Mouse (Mus musculus): ENCODE measurements around the gene Pklr. TPM values are rescaled to one million over a fixed set of nuclear protein-coding genes. Genes with fewer than 3 reads are reported as not detected.

The Pklr gene
- polyA plus RNA-seq, 1 experiment from 2014 or later = not detected

DNA sequence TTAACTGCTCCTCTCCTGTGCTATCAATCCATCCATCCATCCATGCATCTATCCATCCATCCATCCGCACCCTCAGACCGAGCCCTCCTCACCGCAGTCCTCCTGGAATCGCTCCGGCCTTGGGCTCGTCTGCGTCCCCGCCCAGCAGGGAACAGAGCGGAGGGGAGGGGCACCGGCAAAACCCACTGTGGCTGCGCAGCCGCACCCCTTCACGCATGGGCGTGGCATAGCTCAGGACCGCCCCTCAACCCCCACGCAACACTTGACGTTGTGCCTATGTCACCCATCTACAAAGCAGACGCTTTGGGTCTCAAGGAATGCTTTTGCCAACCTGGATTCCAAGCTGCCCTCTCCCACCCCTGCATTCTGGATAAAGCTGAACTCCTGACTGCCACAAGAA, 42.8 kb upstream of the Pklr start, which contains the start of gene Rusc1:
Rusc1 (minus strand) TSS at position 137 of the 400 bp plus-strand sequence.
- Histone ChIP-seq H3K36me3 (ENCODE audit: control insufficient read depth, insufficient read depth, low read length) (peaks cover 37% of the 10 kb centered on the region), H3K9ac (ENCODE audit: low read depth, low read length) (peak within 1 kb of the TSS; percentile 76)

DNA sequence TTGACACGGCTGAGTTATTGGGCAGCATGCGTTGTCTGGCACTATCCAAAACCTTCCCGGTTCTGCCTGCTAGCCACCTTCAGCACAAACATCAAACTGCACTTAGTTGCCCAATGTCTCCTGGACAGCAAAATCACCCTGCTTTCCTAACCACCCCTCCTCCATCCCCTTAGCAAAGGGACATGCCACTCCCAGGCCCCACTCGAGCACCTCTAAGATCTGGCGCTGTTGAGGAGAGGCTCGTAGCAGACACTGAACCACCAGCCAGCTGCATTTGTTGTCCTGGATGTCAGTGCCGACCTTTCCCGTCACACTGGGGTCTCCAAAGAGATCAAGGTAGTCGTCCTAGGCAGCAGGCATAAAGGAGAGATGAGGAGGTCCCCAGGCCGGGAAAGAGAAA, 41.9 kb upstream of the Pklr start:
- H3K4me3 ChIP-seq (ENCODE audit: low read depth, low read length) = no peak overlapping the region
- no peak overlapping the region for H3K4me2 ChIP-seq (ENCODE audit: low read depth, low read length)
- no peaks in the 10 kb centered on the region for H3K9me3 ChIP-seq (ENCODE audit: control insufficient read depth, low read length)
- peaks cover 45% of the 10 kb centered on the region for H3K36me3 ChIP-seq (ENCODE audit: control insufficient read depth, insufficient read depth, low read length)
- ATAC-seq (ENCODE audit: low read depth) (no peak), DNase-seq (ENCODE audit: low spot score) (no peak)
- H3K27ac ChIP-seq (replicated peaks; ENCODE audit: low read depth, low read length) = no peak overlapping the region
- H3K27me3 ChIP-seq (replicated peaks; ENCODE audit: control insufficient read depth, insufficient read depth, low read length) = peaks cover 4% of the 10 kb centered on the region; the same call in 1 of the 2 replicates
- no peak overlapping the region; the same call in 1 of the 2 replicates for H3K9ac ChIP-seq (ENCODE audit: low read depth, low read length)
- 84% methylated on average over 10 of the region's 10 CpGs for WGBS
- peaks cover 9% of the 10 kb centered on the region for H3K4me1 ChIP-seq (ENCODE audit: control insufficient read depth, insufficient read depth, low read length)

More for the DNA sequence above, 42.8 kb upstream of the Pklr start, which contains the start of gene Rusc1:
- DNase-seq (ENCODE audit: low spot score) = peak; percentile 91
- peaks cover 4% of the 10 kb centered on the region; the same call in 1 of the 2 replicates for H3K27me3 ChIP-seq (replicated peaks; ENCODE audit: control insufficient read depth, insufficient read depth, low read length)
- H3K4me2 ChIP-seq (ENCODE audit: low read depth, low read length) = peak within 1 kb of the TSS; percentile 100
- H3K9me3 ChIP-seq (ENCODE audit: control insufficient read depth, low read length) = no peaks in the 10 kb centered on the region
- 2% methylated on average over 18 of the region's 18 CpGs for WGBS
- H3K4me1 ChIP-seq (ENCODE audit: control insufficient read depth, insufficient read depth, low read length) = peaks cover 12% of the 10 kb centered on the region
- peak; percentile 59 for ATAC-seq (ENCODE audit: low read depth)
- peak within 1 kb of the TSS; percentile 69 for H3K4me3 ChIP-seq (ENCODE audit: low read depth, low read length)
- no peak within 1 kb of the TSS for H3K27ac ChIP-seq (replicated peaks; ENCODE audit: low read depth, low read length)

DNA sequence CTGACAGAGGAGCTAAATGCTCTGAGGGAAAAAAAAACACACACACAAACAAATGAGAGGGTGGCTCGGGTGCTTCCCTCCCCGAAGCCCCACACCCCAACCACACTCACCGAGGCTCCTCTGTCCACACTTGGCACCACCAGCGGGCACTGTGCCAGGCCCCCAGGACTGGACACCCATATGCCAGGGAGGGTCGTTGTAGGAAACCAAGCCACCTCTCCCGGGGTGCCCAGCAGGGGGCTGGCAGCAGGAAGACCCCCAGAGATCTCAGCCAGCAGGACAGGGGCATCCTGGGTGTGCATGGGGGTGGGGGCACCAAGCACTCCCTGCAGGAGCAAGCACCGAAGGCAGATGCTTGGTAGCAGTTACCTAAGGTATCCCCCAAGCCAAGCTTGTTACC, 35.1 kb upstream of the Pklr start, which contains the start of gene Gm43738:
Gm43738 (minus strand) TSS at position 289 of the 400 bp plus-strand sequence.
- Histone ChIP-seq H3K4me3 (ENCODE audit: low read depth, low read length) (peak within 1 kb of the TSS; percentile 70), H3K27ac (replicated peaks; ENCODE audit: low read depth, low read length) (peak within 1 kb of the TSS; percentile 75), H3K4me1 (ENCODE audit: control insufficient read depth, insufficient read depth, low read length) (peaks cover 12% of the 10 kb centered on the region), H3K9me3 (ENCODE audit: control insufficient read depth, low read length) (no peaks in the 10 kb centered on the region), H3K4me2 (ENCODE audit: low read depth, low read length) (peak within 1 kb of the TSS; percentile 84), H3K27me3 (replicated peaks; ENCODE audit: control insufficient read depth, insufficient read depth, low read length) (no peaks in the 10 kb centered on the region), H3K9ac (ENCODE audit: low read depth, low read length) (peak within 1 kb of the TSS; percentile 75), H3K36me3 (ENCODE audit: control insufficient read depth, insufficient read depth, low read length) (peaks cover 41% of the 10 kb centered on the region)
- DNase-seq (ENCODE audit: low spot score) (no peak), ATAC-seq (ENCODE audit: low read depth) (no peak)
- 35% methylated on average over 7 of the region's 7 CpGs for WGBS

DNA sequence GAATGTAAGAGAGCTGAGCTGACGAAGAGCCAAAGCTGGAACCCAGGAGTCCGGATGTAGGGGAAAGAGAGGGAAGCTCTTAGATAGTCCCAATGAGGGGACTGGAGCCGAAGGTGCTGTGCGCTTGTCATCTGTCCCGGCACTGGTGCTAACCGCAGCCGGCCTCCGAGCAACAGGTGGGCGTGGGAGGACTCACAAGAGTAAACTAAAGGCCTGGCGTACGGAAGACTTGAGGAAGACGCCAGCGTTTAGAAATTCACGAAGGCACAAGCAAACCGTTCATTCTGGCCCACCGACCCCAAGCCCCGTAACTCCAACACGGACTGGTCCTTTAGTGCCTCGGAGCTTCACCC, 34.5 kb upstream of the Pklr start:
- H3K27me3 ChIP-seq (replicated peaks; ENCODE audit: control insufficient read depth, insufficient read depth, low read length) = no peaks in the 10 kb centered on the region
- ATAC-seq (ENCODE audit: low read depth) = 0 out of 2 replicates have a peak, but pooled peaks have one; percentile 9
- no peaks in the 10 kb centered on the region for H3K9me3 ChIP-seq (ENCODE audit: control insufficient read depth, low read length)
- WGBS = 0% methylated on average over 15 of the region's 19 CpGs
- peak overlapping the region; percentile 70 for H3K4me3 ChIP-seq (ENCODE audit: low read depth, low read length)
- peaks cover 12% of the 10 kb centered on the region for H3K4me1 ChIP-seq (ENCODE audit: control insufficient read depth, insufficient read depth, low read length)
- H3K9ac ChIP-seq (ENCODE audit: low read depth, low read length) = peak overlapping the region; percentile 75
- DNase-seq (ENCODE audit: low spot score) = no peak
- peak overlapping the region; percentile 75 for H3K27ac ChIP-seq (replicated peaks; ENCODE audit: low read depth, low read length)
- H3K36me3 ChIP-seq (ENCODE audit: control insufficient read depth, insufficient read depth, low read length) = peaks cover 34% of the 10 kb centered on the region
- H3K4me2 ChIP-seq (ENCODE audit: low read depth, low read length) = peak overlapping the region; percentile 84

DNA sequence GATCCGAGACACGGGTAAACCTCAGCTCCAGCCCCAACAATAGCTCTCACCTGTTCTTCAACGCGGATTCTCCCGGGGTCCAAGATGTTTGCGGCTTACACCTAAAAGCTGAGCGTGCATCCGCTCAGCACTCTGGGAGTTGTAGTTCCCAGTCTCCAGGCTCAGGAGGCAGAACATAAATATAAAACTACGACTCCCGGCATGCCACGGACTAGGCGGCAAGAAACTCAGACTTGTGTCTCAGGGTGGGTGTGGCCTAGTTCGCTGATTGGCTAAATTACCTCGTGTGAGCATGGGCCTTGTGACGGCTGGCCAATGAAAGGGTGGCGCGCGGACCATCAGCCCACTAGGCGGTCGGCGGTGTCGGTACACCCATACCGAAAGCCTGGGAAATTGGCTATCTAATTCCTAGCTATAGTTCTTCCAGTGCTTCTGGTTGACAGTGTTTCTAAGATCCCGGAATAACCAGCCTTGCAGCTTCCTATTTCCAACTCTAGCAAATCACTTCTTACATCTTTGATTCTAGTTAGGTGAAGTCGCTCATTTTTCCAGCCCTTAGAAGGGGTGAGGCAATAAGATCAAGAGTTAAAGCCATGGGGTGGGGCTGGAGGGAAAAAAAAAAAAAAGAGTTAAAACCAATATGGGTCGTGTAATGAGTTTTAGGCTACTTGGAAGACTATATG, 34.0 kb upstream of the Pklr start, which contains the start of gene Fdps:
Fdps (minus strand) TSS at position 148 of the 683 bp plus-strand sequence.
- peak within 1 kb of the TSS; percentile 75 for H3K27ac ChIP-seq (replicated peaks; ENCODE audit: low read depth, low read length)
- H3K4me3 ChIP-seq (ENCODE audit: low read depth, low read length) = peak within 1 kb of the TSS; percentile 70
- H3K27me3 ChIP-seq (replicated peaks; ENCODE audit: control insufficient read depth, insufficient read depth, low read length) = no peaks in the 10 kb centered on the region
- no peaks in the 10 kb centered on the region for H3K9me3 ChIP-seq (ENCODE audit: control insufficient read depth, low read length)
- DNase-seq (ENCODE audit: low spot score) (peak; percentile 100), ATAC-seq (ENCODE audit: low read depth) (peak; percentile 99)
- H3K4me2 ChIP-seq (ENCODE audit: low read depth, low read length) = peak within 1 kb of the TSS; percentile 84
- H3K4me1 ChIP-seq (ENCODE audit: control insufficient read depth, insufficient read depth, low read length) = peaks cover 12% of the 10 kb centered on the region
- H3K36me3 ChIP-seq (ENCODE audit: control insufficient read depth, insufficient read depth, low read length) = peaks cover 30% of the 10 kb centered on the region
- under 1% methylated on average over 25 of the region's 26 CpGs for WGBS
- H3K9ac ChIP-seq (ENCODE audit: low read depth, low read length) = peak within 1 kb of the TSS; percentile 75

DNA sequence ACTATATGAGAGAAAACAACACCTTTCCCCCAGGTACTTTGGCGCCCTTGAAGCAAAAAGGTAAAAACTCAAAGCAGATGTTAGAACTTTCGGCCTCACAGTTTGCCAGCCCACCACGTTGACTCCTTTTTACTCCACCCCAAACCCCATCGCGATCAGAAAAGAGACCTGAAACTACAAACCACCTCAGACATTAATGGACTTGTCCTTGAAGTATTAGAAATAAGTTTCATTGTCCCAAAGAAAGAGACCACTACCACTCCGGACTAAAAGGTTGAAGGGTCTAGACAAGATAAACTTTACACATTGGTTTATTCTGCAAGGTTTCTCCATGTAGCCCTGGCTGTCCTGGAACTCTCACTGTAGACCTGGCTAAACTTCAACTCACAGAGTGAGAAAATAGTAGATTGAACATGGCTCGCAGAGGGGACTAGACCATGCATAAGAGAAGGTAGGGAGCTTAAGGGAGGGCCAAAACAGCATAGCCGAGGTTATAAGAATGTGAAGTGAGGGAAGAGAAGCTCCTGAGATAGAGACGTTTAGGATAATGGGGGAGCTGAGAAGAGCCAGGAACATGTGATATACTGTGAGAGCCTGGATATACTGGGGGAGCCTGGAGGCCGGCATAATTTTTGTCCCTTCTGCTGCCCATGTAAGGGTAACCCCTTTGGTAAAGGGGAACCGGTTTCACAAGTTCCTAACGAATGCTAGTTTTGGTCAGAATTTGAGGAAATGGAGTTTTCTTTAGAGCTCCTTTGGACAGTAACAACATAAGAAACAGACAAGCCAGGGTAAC, 33.2 kb upstream of the Pklr start:
- H3K27ac ChIP-seq (replicated peaks; ENCODE audit: low read depth, low read length) = peak overlapping the region; percentile 36; the same call in 1 of the 2 replicates
- H3K4me1 ChIP-seq (ENCODE audit: control insufficient read depth, insufficient read depth, low read length) = peaks cover 12% of the 10 kb centered on the region
- WGBS = 58% methylated on average over 12 of the region's 12 CpGs
- peak overlapping the region; percentile 54 for H3K4me2 ChIP-seq (ENCODE audit: low read depth, low read length)
- ATAC-seq (ENCODE audit: low read depth) (no peak), DNase-seq (ENCODE audit: low spot score) (no peak)
- no peaks in the 10 kb centered on the region for H3K27me3 ChIP-seq (replicated peaks; ENCODE audit: control insufficient read depth, insufficient read depth, low read length)
- peaks cover 25% of the 10 kb centered on the region for H3K36me3 ChIP-seq (ENCODE audit: control insufficient read depth, insufficient read depth, low read length)
- H3K9me3 ChIP-seq (ENCODE audit: control insufficient read depth, low read length) = no peaks in the 10 kb centered on the region
- H3K9ac ChIP-seq (ENCODE audit: low read depth, low read length) = no peak overlapping the region; the same call in 1 of the 2 replicates
- peak overlapping the region; percentile 70 for H3K4me3 ChIP-seq (ENCODE audit: low read depth, low read length)

DNA sequence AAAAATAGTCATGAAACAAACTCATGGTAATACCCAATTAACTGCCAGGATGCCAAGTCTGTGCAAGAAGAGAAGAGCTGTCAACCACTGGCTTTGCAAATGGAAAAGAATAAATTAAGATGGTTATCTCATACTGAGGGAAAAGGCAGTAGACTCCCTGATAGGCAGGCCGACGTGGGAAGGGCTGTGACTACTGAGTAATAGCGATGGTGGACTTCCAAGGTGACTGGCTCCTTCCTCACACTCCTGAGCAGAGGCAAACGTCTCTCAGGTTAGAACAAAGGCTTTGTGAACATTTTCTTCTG, 32.7 kb upstream of the Pklr start:
- Histone ChIP-seq H3K4me3 (ENCODE audit: low read depth, low read length) (no peak overlapping the region), H3K27ac (replicated peaks; ENCODE audit: low read depth, low read length) (no peak overlapping the region), H3K4me2 (ENCODE audit: low read depth, low read length) (no peak overlapping the region), H3K27me3 (replicated peaks; ENCODE audit: control insufficient read depth, insufficient read depth, low read length) (no peaks in the 10 kb centered on the region), H3K36me3 (ENCODE audit: control insufficient read depth, insufficient read depth, low read length) (peaks cover 19% of the 10 kb centered on the region), H3K4me1 (ENCODE audit: control insufficient read depth, insufficient read depth, low read length) (peaks cover 12% of the 10 kb centered on the region), H3K9me3 (ENCODE audit: control insufficient read depth, low read length) (no peaks in the 10 kb centered on the region), H3K9ac (ENCODE audit: low read depth, low read length) (no peak overlapping the region)
- no peak for DNase-seq (ENCODE audit: low spot score)
- no peak for ATAC-seq (ENCODE audit: low read depth)
- WGBS = 71% methylated on average over 4 of the region's 4 CpGs

DNA sequence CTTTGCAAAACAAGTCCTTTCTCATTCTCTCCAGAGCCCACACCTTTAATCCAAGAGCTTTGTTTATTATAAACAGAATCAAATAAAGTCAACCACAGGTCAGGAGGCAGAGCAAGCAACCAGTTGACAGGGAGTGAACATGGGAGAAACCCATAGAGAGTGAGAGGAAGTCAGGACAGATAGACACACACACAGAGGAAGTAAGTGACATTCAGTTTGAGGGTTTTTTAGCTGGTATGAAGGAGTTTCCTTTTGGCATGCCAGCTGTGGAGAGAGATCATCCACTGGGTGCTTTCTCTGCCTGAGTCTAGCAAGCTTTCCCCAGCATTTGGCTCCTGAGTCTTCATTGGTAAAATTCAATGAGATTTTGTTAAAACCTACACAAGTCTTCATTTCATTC, 29.1 kb upstream of the Pklr start:
- no peak for DNase-seq (ENCODE audit: low spot score)

More for the DNA sequence above, 29.1 kb upstream of the Pklr start:
- Histone ChIP-seq H3K4me2 (ENCODE audit: low read depth, low read length) (no peak overlapping the region), H3K27ac (replicated peaks; ENCODE audit: low read depth, low read length) (no peak overlapping the region), H3K4me1 (ENCODE audit: control insufficient read depth, insufficient read depth, low read length) (0 out of 2 replicates have a peak, but pooled peaks cover 4% of the 10 kb centered on the region), H3K9ac (ENCODE audit: low read depth, low read length) (no peak overlapping the region), H3K36me3 (ENCODE audit: control insufficient read depth, insufficient read depth, low read length) (no peaks in the 10 kb centered on the region), H3K9me3 (ENCODE audit: control insufficient read depth, low read length) (no peaks in the 10 kb centered on the region), H3K4me3 (ENCODE audit: low read depth, low read length) (no peak overlapping the region), H3K27me3 (replicated peaks; ENCODE audit: control insufficient read depth, insufficient read depth, low read length) (no peaks in the 10 kb centered on the region)
- ATAC-seq (ENCODE audit: low read depth) = no peak
